Mouse (Mus musculus) midbrain, postnatal 0 days (tissue): ENCODE results near the gene Atmin. TPM values are rescaled to one million over a fixed set of nuclear protein-coding genes. Genes with fewer than 3 reads are reported as not detected.
A peak's percentile ranks its signal among the peaks of the same experiment; 100 is the strongest.

Experiments used
- ATAC-seq: fragments of 200-750 bp; cut with Nextera tagmentation; 2 replicates; pipeline ENCODE4 v1.8.0; 2017; ENCODE audit warnings: moderate number of reproducible peaks, mild to moderate bottlenecking, moderate TSS enrichment, moderate library complexity; ENCODE audit not compliant: low FRiP score
- DNase-seq: peaks from one replicate; pipeline ENCODE4 v3.0.0-alpha.2; 2015; ENCODE audit warnings: low spot score
- H3K27ac ChIP-seq: fragments of 300-500 bp; sonication (generic); 2 replicates; pipeline ENCODE4 v1.5.1; 2014; ENCODE audit warnings: low read depth, mild to moderate bottlenecking, low read length, mixed read lengths
- H3K27me3 ChIP-seq: fragments of 300-500 bp; sonication (generic); 2 replicates; pipeline ENCODE4 v1.6.1; 2014; ENCODE audit warnings: low read length, control low read depth, mixed read lengths; ENCODE audit not compliant: insufficient read depth
- H3K36me3 ChIP-seq: fragments of 300-500 bp; sonication (generic); 2 replicates; pipeline ENCODE4 v1.6.1; 2014; ENCODE audit warnings: low read length, control low read depth, mixed read lengths; ENCODE audit not compliant: insufficient read depth
- H3K4me1 ChIP-seq: fragments of 300-500 bp; sonication (generic); 2 replicates; pipeline ENCODE4 v1.6.1; 2014; ENCODE audit warnings: mild to moderate bottlenecking, control low read depth, antibody characterized with exemption, low read length, mixed read lengths; ENCODE audit not compliant: insufficient read depth
- H3K4me2 ChIP-seq: fragments of 300-500 bp; sonication (generic); 2 replicates; pipeline ENCODE4 v1.6.1; 2014; ENCODE audit warnings: low read depth, mild to moderate bottlenecking, low read length, mixed read lengths; ENCODE audit not compliant: poor library complexity, severe bottlenecking
- H3K4me3 ChIP-seq: fragments of 300-500 bp; sonication (generic); 2 replicates; pipeline ENCODE4 v1.5.1; 2014; ENCODE audit warnings: low read depth, mild to moderate bottlenecking, low read length, moderate library complexity
- H3K9ac ChIP-seq: fragments of 300-500 bp; sonication (generic); replicated peaks from 2 replicates; pipeline ENCODE4 v1.6.1; 2014; ENCODE audit warnings: mild to moderate bottlenecking, low read length, moderate library complexity, mixed read lengths; ENCODE audit not compliant: poor library complexity, severe bottlenecking
- H3K9me3 ChIP-seq: fragments of 300-500 bp; sonication (generic); 2 replicates; pipeline ENCODE4 v1.6.1; 2016; ENCODE audit warnings: low read length, control low read depth
- CTCF ChIP-seq: IDR thresholded peaks from 2 replicates; pipeline ENCODE4 v1.5.1; 2016; ENCODE audit warnings: antibody characterized with exemption, mild to moderate bottlenecking
- WGBS: fragments of 180-500 bp; shearing (Covaris S2); extraction: QIAGEN DNeasy Blood & Tissue Kit; methylation state at CpG from one replicate; pipeline ENCODE4 v1.1.7; 2014; 5-methylcytosine and 5-hydroxymethylcytosine counted together
- polyA plus RNA-seq: library from polyadenylated mRNA; unstranded; fragments of >200 nt; fragmentation: Nextera tagmentation; extraction: Ambion mirVana; gene quantifications from 2 replicates; pipeline ENCODE4 v1.2.1, GENCODE M21; 2015
- total RNA-seq: library from RNA; depleted of rRNA; stranded (reverse); fragments of >200 nt; gene quantifications from 2 replicates; pipeline ENCODE4 v1.2.3, GENCODE M21; 2014; rRNA removed

Atmin gene
- total and polyA plus RNA-seq, 2 experiments from 2014 or later, result 22.7 to 47.1 TPM

- H3K9me3 ChIP-seq, result no peaks in the 10 kb centered on the region
- H3K36me3 ChIP-seq, result no peaks in the 10 kb centered on the region
- no peaks in the 10 kb centered on the region for H3K4me1 ChIP-seq
- TF ChIP-seq CTCF, result no peak
- DNase-seq, result peak; percentile 99
- peak within 1 kb of the TSS; percentile 69 for H3K4me3 ChIP-seq
- no peaks in the 10 kb centered on the region for H3K27me3 ChIP-seq
- H3K9ac ChIP-seq, result peak within 1 kb of the TSS; percentile 54
- no peak within 1 kb of the TSS for H3K27ac ChIP-seq
- under 1% methylated on average over 54 of the region's 56 CpGs for WGBS
- ATAC-seq, result peak; percentile 100
- peak within 1 kb of the TSS; percentile 91 for H3K4me2 ChIP-seq
Observed at GRCm38 (mm10) chr8:116993095-116993867, 50.1 kb downstream of the Atmin start, which contains the start of gene Gcsh. Gene Gcsh, minus strand, starts transcription at chr8:116993537.

- DNase-seq, result no peak
- H3K27me3 ChIP-seq, result no peaks in the 10 kb centered on the region
- ATAC-seq, result no peak
- no peaks in the 10 kb centered on the region for H3K36me3 ChIP-seq
- H3K9ac ChIP-seq, result no peak overlapping the region
- 68% methylated on average over 11 of the region's 11 CpGs for WGBS
- H3K4me1 ChIP-seq, result no peaks in the 10 kb centered on the region
- peak overlapping the region; percentile 91 for H3K4me2 ChIP-seq
- H3K4me3 ChIP-seq, result peak overlapping the region; percentile 69
- H3K9me3 ChIP-seq, result no peaks in the 10 kb centered on the region
- TF ChIP-seq CTCF, result no peak
- no peak overlapping the region for H3K27ac ChIP-seq
Observed at GRCm38 (mm10) chr8:116994016-116994716, 51.0 kb downstream of the Atmin start.

Other genes starting within 250 kb of the Atmin start
- 9.3 and 11.3 TPM in 2 replicates for gene Cdyl2, start 210.4 kb upstream of the Atmin start, total RNA-seq
- 16.0 and 16.1 TPM in 2 replicates for gene Cdyl2, start 210.4 kb upstream of the Atmin start, polyA plus RNA-seq
- 8.8 and 16.8 TPM in 2 replicates for gene Cmc2, start 21.9 kb upstream of the Atmin start, total RNA-seq
- 24.8 and 24.9 TPM in 2 replicates for gene Cmc2, start 21.9 kb upstream of the Atmin start, polyA plus RNA-seq
- 2.6 and 3.3 TPM in 2 replicates for gene Cenpn, start 21.7 kb upstream of the Atmin start, total RNA-seq
- gene Cenpn, start 21.7 kb upstream of the Atmin start, polyA plus RNA-seq, result 4.2 and 5.8 TPM in 2 replicates
- gene 1700030J22Rik, start 35.6 kb downstream of the Atmin start, total RNA-seq, result 6.1 and 11.0 TPM in 2 replicates
- 7.8 and 8.4 TPM in 2 replicates for gene 1700030J22Rik, start 35.6 kb downstream of the Atmin start, polyA plus RNA-seq
- gene Gcsh, start 50.1 kb downstream of the Atmin start, total RNA-seq, result 46.5 and 53.8 TPM in 2 replicates
- 93.9 and 106 TPM in 2 replicates for gene Gcsh, start 50.1 kb downstream of the Atmin start, polyA plus RNA-seq
- under 0.01 and 0.42 TPM in 2 replicates for gene Pkd1l2, start 139.1 kb downstream of the Atmin start, total RNA-seq
- 0.16 and 0.17 TPM in 2 replicates for gene Pkd1l2, start 139.1 kb downstream of the Atmin start, polyA plus RNA-seq
- gene Bco1, start 152.5 kb downstream of the Atmin start, total RNA-seq, result 0.14 and 0.27 TPM in 2 replicates
- 0.32 and 0.52 TPM in 2 replicates for gene Bco1, start 152.5 kb downstream of the Atmin start, polyA plus RNA-seq
- 13.5 and 14.2 TPM in 2 replicates for gene Gan, start 214.7 kb downstream of the Atmin start, total RNA-seq
- 4.0 and 4.6 TPM in 2 replicates for gene Gan, start 214.7 kb downstream of the Atmin start, polyA plus RNA-seq